Mouse (Mus musculus) ovary, postnatal 10 days (tissue): ENCODE measurements at regions not wholly inside any gene's neighbourhood (a gene's known extent, or its start where the extent isn't known, plus 50 kb on each side); places are given as distances from the start of the nearest gene placed in this dataset.
"Not testable (repeated sequence)": the region's sequence is repeated elsewhere in the genome, so short reads cannot be mapped to it uniquely, and the experiment has no call there.

Source experiments
- DNase-seq: peaks from one replicate; pipeline ENCODE4 v3.0.0; 2022; ENCODE audit warnings: low spot score

DNA sequence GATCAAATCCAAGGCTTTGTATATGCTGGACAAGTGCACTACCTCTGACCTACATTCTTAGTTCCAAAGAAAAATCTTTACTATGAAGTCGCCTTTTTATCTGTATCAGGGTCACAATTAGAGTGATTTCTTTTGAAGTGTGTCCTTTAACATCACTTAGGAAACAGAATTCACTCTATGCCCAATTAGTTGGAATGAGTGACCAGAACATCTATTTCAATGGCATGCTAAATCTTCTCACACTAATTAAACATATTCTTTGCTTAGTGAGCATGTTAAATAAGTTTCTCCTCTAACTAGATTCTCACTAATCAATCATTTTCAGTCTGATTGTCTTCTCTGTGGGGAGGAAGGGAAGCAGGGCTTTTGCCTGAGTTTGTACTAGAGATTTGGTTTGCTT is 84.9 kb downstream of the Arl6ip6 start:
- DNase-seq, result no peak

DNA sequence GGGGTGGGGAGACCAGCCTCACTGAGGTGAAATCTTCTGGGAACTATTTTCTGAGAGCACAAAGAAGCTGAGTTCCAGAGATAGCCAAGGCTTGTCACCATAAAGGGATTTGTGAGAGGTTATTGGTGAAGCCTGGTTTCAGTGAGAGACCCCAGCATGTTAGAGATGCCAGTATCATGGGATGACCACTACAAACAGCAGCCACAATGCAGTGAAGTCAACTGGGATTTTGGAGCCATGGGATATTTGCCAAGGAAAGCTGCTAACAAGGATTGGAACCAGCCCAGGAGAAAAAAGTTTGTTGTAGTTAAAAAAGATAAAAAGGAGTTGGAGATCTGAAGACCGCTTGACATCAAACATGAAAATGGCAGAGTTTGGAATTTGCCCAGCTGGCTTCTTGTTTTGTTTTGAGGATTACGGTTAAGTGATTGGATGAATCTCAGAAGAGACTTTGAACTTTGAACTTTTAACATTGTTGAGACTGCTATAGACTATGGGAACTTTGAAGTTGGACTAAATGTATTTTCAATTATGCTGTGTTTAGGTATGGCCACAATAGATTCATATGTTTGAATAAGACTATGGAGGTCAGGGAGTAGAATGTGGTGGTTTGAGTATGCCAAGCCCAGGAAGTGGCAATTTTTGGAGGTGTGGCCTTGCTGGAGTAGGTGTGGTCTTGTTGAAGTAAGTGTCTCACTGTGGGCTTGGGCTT is 110.3 kb downstream of the Arl6ip6 start:
- DNase-seq, result no peak

DNA sequence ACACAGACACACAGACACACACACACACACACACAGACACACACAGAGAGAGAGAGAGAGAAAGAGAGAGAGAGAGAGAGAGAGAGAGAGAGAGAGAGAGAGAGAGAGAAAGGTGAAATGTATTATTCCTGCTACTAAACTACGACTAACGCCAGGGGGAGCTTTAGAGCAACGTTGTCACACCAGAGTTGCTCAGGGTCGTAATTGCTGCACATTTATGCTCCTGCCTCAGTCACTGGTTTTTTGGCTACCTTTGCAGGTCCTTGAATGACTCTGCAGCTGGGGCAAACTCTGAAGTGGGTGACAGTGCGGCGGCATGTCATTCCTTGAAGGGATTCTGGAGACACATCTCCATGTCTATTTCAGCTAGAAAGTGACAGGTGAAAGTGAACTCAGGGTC is 139.2 kb downstream of the Arl6ip6 start:
- peak; percentile 3 for DNase-seq

DNA sequence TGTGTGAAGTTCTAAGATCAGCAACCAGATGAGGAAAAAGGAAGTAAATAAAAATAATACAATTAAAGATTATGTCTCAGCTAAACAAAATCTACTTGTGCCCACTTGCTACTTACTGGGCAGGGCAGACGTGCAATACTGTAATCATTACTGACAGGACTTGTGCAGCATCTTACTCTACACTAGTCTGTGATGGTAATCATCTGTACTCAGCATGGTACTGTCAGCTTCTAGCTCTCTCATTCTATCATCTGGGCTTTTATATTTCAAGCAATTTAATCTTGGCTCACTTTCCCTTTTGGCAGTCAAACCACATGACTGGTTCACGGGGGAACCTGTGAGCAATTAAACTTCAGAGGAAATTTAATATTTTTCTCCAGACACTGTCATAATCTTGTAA is 167.5 kb downstream of the Arl6ip6 start:
- no peak for DNase-seq

GRCm38 (mm10) chr2:53382348-53382747 is 190.8 kb downstream of the Arl6ip6 start:
- no peak for DNase-seq

- no peak for DNase-seq
These were observed 193.1 kb downstream of the Arl6ip6 start for GRCm38 (mm10) chr2:53384545-53385176.

DNA sequence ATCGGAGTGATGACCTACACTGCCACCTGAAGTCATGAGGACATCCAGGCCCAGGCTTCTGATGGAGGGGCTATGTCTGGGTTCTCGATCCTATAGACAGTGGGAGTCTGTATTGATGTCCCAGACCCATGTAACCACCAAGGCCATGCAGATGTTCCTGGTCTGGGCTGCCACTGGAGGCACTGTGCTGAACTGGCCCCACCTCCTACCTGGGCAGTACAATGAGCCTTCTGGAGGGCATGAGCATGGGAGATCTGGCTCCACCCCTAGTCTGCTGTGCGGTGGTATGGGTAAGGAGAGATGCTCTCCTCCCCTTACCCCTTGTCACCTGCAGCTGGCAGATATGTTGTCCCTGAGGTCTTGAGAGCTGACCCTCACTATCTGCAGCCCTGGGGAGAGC is 197.1 kb downstream of the Arl6ip6 start:
- DNase-seq, result no peak

- DNase-seq, result no peak
These were observed 222.9 kb downstream of the Arl6ip6 start for GRCm38 (mm10) chr2:53414471-53414870.

- DNase-seq, result no peak
These were observed 245.7 kb downstream of the Arl6ip6 start for GRCm38 (mm10) chr2:53437046-53437815.

GRCm38 (mm10) chr2:53440301-53440700 is 248.8 kb downstream of the Arl6ip6 start:
- DNase-seq, result peak; percentile 2

DNA sequence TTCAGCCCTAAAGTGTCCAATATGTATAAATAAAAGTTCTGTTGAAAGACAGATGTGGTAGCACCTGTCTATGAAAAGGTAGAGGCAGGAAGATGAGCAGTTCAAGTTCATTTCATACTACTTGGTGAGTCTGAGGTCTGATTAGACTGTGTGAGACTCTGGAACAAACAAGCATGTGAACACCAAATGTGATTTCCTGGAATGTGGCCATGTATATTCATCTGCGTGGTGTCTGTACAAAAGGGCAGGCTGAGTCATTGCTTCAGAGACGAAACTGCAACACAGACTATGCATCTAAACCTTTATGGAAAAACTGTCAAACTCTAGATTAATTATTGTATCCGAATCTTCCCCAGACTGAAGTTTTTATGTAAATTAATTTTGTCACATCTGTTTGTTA is 268.7 kb downstream of the Arl6ip6 start:
- no peak for DNase-seq

DNA sequence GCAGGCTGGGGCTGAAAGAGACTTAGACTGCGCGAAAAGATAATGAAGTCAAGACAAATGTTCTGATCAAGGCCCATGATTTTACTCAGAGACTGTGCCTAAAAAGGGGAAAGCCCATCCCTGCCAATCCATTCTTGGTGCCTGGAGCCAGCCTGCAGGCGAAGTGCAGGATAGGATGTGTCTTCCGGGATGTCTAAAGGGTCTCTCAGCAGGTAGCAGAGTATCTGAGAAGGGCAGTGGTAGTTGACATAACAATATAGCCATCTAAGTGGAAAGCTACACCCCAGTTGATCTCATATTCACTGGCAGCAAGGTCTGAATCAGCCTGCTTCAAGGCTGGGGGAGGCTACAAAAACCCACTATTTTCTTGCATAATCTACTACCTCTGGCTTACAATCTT is 282.9 kb downstream of the Arl6ip6 start:
- no peak for DNase-seq

GRCm38 (mm10) chr2:53479051-53479450 is 287.5 kb downstream of the Arl6ip6 start:
- DNase-seq, result not testable (repeated sequence)

DNA sequence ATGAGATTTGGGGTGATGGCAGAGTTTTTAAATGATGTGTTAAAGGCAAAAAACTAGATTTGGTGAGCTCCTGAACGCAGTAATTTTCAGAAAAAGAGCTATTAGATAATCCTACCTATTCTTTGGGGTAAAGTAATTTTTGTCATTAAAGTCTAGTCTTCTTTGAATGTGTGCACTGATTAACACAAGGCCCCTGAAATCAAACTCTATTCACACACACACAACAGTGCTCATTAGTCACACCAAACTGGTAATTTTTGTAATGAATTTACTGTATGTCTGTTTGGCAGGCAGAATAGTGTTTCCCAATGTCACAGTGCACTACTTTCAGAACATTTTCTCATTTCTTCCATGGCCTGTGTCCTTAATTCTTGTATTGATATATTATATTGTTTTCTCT is 296.8 kb downstream of the Arl6ip6 start:
- DNase-seq, result no peak

- DNase-seq, result no peak
These were observed 299.5 kb downstream of the Arl6ip6 start for GRCm38 (mm10) chr2:53490805-53491585.

DNA sequence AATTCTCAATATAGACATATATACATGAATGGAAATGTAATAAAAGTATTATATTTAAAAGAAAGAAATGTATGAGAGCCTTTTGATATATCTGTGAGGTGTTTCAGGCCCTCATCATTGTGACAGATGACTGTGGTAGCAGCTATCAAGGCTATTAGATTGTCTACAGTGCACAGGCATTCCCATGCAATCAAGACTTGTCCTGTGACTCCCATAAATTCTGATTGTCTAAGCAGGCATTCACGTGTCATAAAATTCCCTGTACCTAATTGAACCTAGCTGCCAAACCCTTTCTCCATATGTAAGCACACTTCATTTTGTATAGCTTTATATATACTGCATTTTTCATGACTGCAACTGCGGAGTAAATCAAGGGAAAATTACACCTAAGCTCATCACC is 301.3 kb downstream of the Arl6ip6 start:
- no peak for DNase-seq

DNA sequence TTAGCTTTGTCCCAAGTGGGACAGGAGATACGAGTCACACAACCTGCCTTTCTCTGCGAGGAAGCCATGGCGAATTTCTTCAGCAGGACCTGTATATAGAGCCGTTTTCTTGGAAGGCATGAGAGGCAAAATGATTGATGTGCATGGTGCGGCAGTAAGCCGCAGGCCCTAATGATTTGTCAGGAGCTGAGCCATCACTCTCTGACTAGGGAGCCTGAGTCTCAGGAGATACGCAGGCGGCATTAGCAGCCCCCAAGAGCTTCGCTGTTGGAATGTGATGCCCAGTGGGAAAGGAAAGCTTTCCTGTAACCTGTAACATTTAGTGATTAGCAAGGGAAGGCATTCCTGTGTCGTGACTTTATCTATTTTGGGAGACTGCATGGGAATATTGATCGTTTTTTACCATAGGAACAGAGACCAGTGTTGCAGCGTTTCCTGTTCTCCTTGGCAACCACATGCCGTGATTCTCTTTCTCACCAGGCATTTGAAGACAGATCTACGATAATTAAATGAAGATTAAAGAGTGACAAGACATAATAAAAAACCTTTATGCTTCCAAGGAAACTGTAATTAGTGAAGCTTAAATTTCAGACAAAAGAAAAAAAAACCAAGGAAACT is 310.2 kb downstream of the Arl6ip6 start:
- no peak for DNase-seq

DNA sequence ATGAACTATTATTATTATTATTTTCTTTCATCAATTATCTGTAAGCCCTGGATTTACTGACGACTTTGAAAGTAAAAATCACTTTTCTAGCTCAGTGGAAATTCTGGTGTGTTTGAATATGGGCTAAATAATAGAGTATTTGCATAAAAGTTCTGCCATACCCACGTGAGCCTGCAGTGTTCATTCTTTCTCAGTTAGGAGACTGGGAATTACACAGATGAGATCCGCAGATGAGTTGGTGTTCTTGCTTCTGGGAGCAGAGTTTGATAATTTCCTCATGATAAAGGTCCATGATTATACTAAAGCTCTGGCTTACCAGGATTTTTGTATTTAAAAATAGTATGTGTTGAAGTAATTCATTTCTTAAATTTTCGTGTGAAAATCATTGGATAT is 310.7 kb downstream of the Arl6ip6 start:
- DNase-seq, result no peak

GRCm38 (mm10) chr2:53542097-53542496 is 350.6 kb downstream of the Arl6ip6 start:
- no peak for DNase-seq

DNA sequence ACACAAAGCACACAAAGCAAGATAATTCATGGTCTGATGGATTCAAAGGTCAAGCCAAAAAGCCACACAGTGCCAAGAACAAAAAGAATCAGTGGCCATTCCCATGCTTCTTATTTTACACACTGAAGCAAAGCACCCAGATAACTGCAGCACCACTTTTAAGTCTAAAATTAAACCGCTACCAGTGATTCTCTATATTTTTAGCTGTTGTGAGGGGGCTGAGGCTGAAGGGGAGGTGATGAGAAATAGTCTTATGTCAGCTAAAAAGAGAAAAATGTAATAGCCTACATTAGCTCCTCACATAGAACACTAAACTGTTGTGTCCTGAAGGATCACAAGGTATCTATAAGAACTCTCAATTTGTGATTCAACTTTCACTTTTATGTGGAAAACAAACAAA is 382.5 kb downstream of the Arl6ip6 start:
- no peak for DNase-seq

DNA sequence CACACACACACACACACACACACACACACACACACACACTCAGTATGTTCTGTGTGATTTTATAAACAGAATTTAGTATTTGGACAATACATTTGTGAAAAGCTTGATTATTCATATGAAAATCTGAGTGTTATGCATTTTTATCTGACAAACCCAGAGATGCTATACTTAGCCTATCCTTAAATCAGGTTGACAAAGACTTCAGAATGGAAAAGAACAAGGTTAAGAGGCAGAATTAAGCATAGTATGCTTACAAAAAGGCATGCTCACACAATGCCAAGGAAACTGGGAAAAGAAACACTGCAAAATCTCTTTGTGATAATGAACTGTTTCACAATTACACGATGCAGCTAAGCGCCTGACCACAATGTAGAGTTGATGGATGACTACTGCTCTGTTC is 414.3 kb downstream of the Arl6ip6 start:
- no peak for DNase-seq

GRCm38 (mm10) chr2:53619681-53620080 is 428.2 kb downstream of the Arl6ip6 start:
- no peak for DNase-seq
